Mouse (Mus musculus) heart, adult 11 months (tissue): Measurements from ENCODE around the gene Tmem63a.

Source experiments
- DNase-seq: peaks from one replicate; pipeline ENCODE4 v3.0.0; 2022

The Tmem63a gene

GRCm38 (mm10) chr1:181011601-181012000 lies 69.5 kb downstream of the Tmem63a start:
- DNase-seq, result peak; percentile 86

GRCm38 (mm10) chr1:181012416-181012815 lies 70.3 kb downstream of the Tmem63a start:
- peak; percentile 84 for DNase-seq

GRCm38 (mm10) chr1:181013446-181013845 lies 71.3 kb downstream of the Tmem63a start:
- peak; percentile 71 for DNase-seq

- peak; percentile 98 for DNase-seq
These were observed 72.8 kb downstream of the Tmem63a start for GRCm38 (mm10) chr1:181014731-181015500.

- peak; percentile 99 for DNase-seq
These were observed 73.4 kb downstream of the Tmem63a start for GRCm38 (mm10) chr1:181015558-181015957.

- DNase-seq, result no peak
These were observed 73.9 kb downstream of the Tmem63a start for GRCm38 (mm10) chr1:181016045-181016444.

- peak; percentile 100 for DNase-seq
These were observed 74.5 kb downstream of the Tmem63a start for GRCm38 (mm10) chr1:181016532-181017131.

- peak; percentile 99 for DNase-seq
These were observed 75.1 kb downstream of the Tmem63a start for GRCm38 (mm10) chr1:181017212-181017711.

GRCm38 (mm10) chr1:181017890-181018420 lies 75.8 kb downstream of the Tmem63a start:
- DNase-seq, result peak; percentile 92

GRCm38 (mm10) chr1:181020756-181021487 lies 78.8 kb downstream of the Tmem63a start, which contains the start of gene Ephx1:
Ephx1 (minus strand) TSS chr1:181020904.
- peak; percentile 40 for DNase-seq

GRCm38 (mm10) chr1:181021488-181021865 lies 79.3 kb downstream of the Tmem63a start:
- DNase-seq, result peak; percentile 72

GRCm38 (mm10) chr1:181022265-181022664 lies 80.1 kb downstream of the Tmem63a start:
- peak; percentile 94 for DNase-seq
